Mouse (Mus musculus) adrenal gland (tissue): ENCODE data around the gene Itgb6.

ENCODE experiments used
- intact Hi-C: fragments of 180-260 bp; cut with DNase I; formaldehyde crosslinking; loops from one replicate; pipeline ENCODE4 v1.15.1; 2025

Itgb6 gene

GRCm38 (mm10) chr2:60713857-60714256 is 8.6 kb downstream of the Itgb6 start:
- intact Hi-C loops: no loop called here

GRCm38 (mm10) chr2:60712891-60713290 is 9.6 kb downstream of the Itgb6 start:
- intact Hi-C loops: no loop called here

- intact Hi-C loops: no loop called here
Observed at GRCm38 (mm10) chr2:60712483-60712882, 10.0 kb downstream of the Itgb6 start.

- intact Hi-C loops: no loop called here
Observed at GRCm38 (mm10) chr2:60711098-60711880, 11.2 kb downstream of the Itgb6 start.

GRCm38 (mm10) chr2:60710317-60710716 is 12.1 kb downstream of the Itgb6 start:
- intact Hi-C loops: no loop called here

GRCm38 (mm10) chr2:60708671-60709070 is 13.8 kb downstream of the Itgb6 start:
- intact Hi-C loops: no loop called here

- intact Hi-C loops: no loop called here
Observed at GRCm38 (mm10) chr2:60706866-60707265, 15.6 kb downstream of the Itgb6 start.

- intact Hi-C loops: no loop called here
Observed at GRCm38 (mm10) chr2:60705426-60705825, 17.0 kb downstream of the Itgb6 start.

GRCm38 (mm10) chr2:60703315-60703714 is 19.1 kb downstream of the Itgb6 start:
- intact Hi-C loops: no loop called here

GRCm38 (mm10) chr2:60700956-60701355 is 21.5 kb downstream of the Itgb6 start:
- intact Hi-C loops: no loop called here

GRCm38 (mm10) chr2:60700013-60700412 is 22.4 kb downstream of the Itgb6 start:
- intact Hi-C loops: no loop called here

- intact Hi-C loops: no loop called here
Observed at GRCm38 (mm10) chr2:60699591-60699990, 22.9 kb downstream of the Itgb6 start.

GRCm38 (mm10) chr2:60698155-60698554 is 24.3 kb downstream of the Itgb6 start:
- intact Hi-C loops: no loop called here

- intact Hi-C loops: no loop called here
Observed at GRCm38 (mm10) chr2:60697530-60697929, 24.9 kb downstream of the Itgb6 start.

- intact Hi-C loops: no loop called here
Observed at GRCm38 (mm10) chr2:60696559-60696958, 25.9 kb downstream of the Itgb6 start.

- intact Hi-C loops: no loop called here
Observed at GRCm38 (mm10) chr2:60695706-60696105, 26.7 kb downstream of the Itgb6 start.

- intact Hi-C loops: no loop called here
Observed at GRCm38 (mm10) chr2:60694563-60694962, 27.9 kb downstream of the Itgb6 start.

GRCm38 (mm10) chr2:60692239-60692638 is 30.2 kb downstream of the Itgb6 start:
- intact Hi-C loops: no loop called here

GRCm38 (mm10) chr2:60690212-60690611 is 32.2 kb downstream of the Itgb6 start:
- intact Hi-C loops: no loop called here

GRCm38 (mm10) chr2:60688944-60689615 is 33.4 kb downstream of the Itgb6 start:
- intact Hi-C loops: no loop called here

GRCm38 (mm10) chr2:60688150-60688549 is 34.3 kb downstream of the Itgb6 start:
- intact Hi-C loops: no loop called here

- intact Hi-C loops: no loop called here
Observed at GRCm38 (mm10) chr2:60685973-60686372, 36.5 kb downstream of the Itgb6 start.

- intact Hi-C loops: no loop called here
Observed at GRCm38 (mm10) chr2:60684168-60684567, 38.3 kb downstream of the Itgb6 start.
